Mouse (Mus musculus) ES-E14 (cell line): ENCODE measurements at regions not wholly inside any gene's neighbourhood (a gene's known extent, or its start where the extent isn't known, plus 50 kb on each side); places are given as distances from the start of the nearest gene placed in this dataset.
"Not testable (repeated sequence)": the region's sequence is repeated elsewhere in the genome, so short reads cannot be mapped to it uniquely, and the experiment has no call there.

Experiments
- DNase-seq: peaks from one replicate; pipeline ENCODE4 v3.0.0-alpha.2; 2013; ENCODE audit warnings: low read depth, low spot score
- H3K27ac ChIP-seq: 2 replicates; pipeline ENCODE4 v1.5.1; 2012; ENCODE audit warnings: low read depth, mild to moderate bottlenecking, low read length, moderate library complexity, mixed read lengths; ENCODE audit not compliant: poor library complexity, insufficient read depth, severe bottlenecking
- H3K36me3 ChIP-seq: 2 replicates; pipeline ENCODE4 v1.6.1; 2012; ENCODE audit warnings: mild to moderate bottlenecking, low read length, moderate library complexity, mixed read lengths; ENCODE audit not compliant: control insufficient read depth, poor library complexity, insufficient read depth, severe bottlenecking
- H3K4me1 ChIP-seq, 2 experiments: fragments of 150-350 bp in 1 of 2; sonication (generic) in 1 of 2; 2 replicates each; pipeline ENCODE4 v1.6.1; 2012; ENCODE audit warnings: low read length in 2 of 2, mild to moderate bottlenecking in 1 of 2, mixed read lengths in 1 of 2; ENCODE audit not compliant: control insufficient read depth in 2 of 2, insufficient read depth in 2 of 2, poor library complexity in 1 of 2
- H3K4me3 ChIP-seq, 2 experiments: fragments of 150-350 bp in 1 of 2; sonication (generic) in 1 of 2; 2 replicates each; pipeline ENCODE4 v1.5.1; 2012; ENCODE audit warnings: low read length in 2 of 2, low read depth in 1 of 2, mild to moderate bottlenecking in 1 of 2, mixed read lengths in 1 of 2; ENCODE audit not compliant: insufficient read depth in 1 of 2, poor library complexity in 1 of 2, severe bottlenecking in 1 of 2
- H3K9ac ChIP-seq: 2 replicates; pipeline ENCODE4 v1.6.1; 2012; ENCODE audit warnings: low read depth, mild to moderate bottlenecking, low read length, mixed read lengths; ENCODE audit not compliant: poor library complexity, insufficient read depth, severe bottlenecking
- H3K9me3 ChIP-seq: fragments of 150-350 bp; sonication (generic); 2 replicates; pipeline ENCODE4 v1.6.1; 2012; ENCODE audit warnings: low read depth, mild to moderate bottlenecking, low read length; ENCODE audit not compliant: control insufficient read depth, insufficient read depth
- MAFK ChIP-seq: IDR thresholded peaks from 2 replicates; pipeline ENCODE4 v1.6.1; 2014; ENCODE audit warnings: mild to moderate bottlenecking, low read depth, low read length, inconsistent platforms; ENCODE audit not compliant: insufficient read depth
- in situ Hi-C, 2 experiments: fragments of 600-800 bp; cut with MboI; formaldehyde crosslinking; loops; one replicate each; pipeline ENCODE4 v1.15.1; 2025; ENCODE audit warnings: low sequenced_read_pairs in 2 of 2, inconsistent platforms in 1 of 2; ENCODE audit not compliant: unreplicated experiment in 2 of 2

DNA sequence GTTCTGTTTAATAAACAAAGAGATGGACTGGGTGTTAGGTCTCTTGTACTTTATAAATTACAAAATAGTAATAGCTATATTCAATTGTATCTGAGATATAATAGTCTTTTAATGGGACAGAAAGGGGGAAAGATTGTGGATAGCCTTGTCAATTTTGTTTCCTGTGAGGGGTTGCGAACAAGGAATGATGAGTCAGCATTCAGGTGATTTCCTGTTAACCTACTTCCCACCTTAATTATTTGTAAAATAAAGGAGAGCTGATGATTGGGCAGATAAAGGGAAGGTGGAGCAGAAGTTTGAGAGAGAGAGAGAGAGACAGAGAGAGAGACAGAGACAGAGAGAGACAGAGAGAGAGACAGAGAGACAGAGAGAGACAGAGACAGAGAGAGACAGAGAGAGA, 148.9 kb upstream of the Gm732 start:
- H3K9ac ChIP-seq, in situ Hi-C loops, H3K36me3 ChIP-seq, H3K4me1 ChIP-seq, H3K4me3 ChIP-seq, H3K9me3 ChIP-seq, H3K27ac ChIP-seq, DNase-seq: not testable (repeated sequence)
- TF ChIP-seq MAFK, result peak; percentile 82
